In the genomic region with DNA sequence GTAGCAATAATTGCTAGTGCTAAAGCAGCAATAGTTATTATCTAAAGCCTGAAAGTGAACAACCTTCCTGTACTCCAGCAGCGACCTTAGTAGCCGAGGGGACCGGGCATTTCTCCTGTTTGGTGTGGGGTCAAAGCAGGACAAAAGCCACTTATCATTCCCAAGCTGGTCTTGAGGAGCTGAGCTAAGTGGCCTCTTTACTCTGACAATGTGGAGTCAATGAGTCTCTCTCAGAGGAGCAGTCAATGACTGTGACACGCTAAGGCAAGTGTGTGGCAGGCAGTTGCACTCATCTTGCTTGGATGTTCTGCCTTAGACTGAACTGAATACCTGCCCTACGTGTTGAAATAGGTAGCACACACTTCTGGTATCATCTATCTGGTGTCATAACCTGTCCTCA, we compare ENCODE assay signal across 19 mouse cellular contexts. TPM values are rescaled to one million over a fixed set of nuclear protein-coding genes. Genes with fewer than 3 reads are reported as not detected.
A peak's percentile ranks its signal among the peaks of the same experiment; 100 is the strongest.
DNase-seq lines count a peak whose midpoint lies in the region; ATAC-seq lines count a peak whose summit lies in the region.
"Had no signal": no experiment of that assay in that cellular context is flagged by ENCODE, and none has a peak within 500 bp of the region (broad histone marks: within the 10 kb centered on the region; RNA-seq: fewer than 3 reads in every experiment).

No protein-coding gene starts in this region.

- peaks cover 53% of the 10 kb centered on the region for H3K36me3 ChIP-seq in forebrain, embryonic 13.5 days (ENCODE audit: poor library complexity, severe bottlenecking)
- no peaks in the 10 kb centered on the region; the same call in 1 of the 2 replicates for H3K36me3 ChIP-seq in forebrain, embryonic 11.5 days (ENCODE audit: control insufficient read depth, insufficient read depth, low read length)
- peaks cover 51% of the 10 kb centered on the region for H3K36me3 ChIP-seq in limb, embryonic 13.5 days
- H3K36me3 ChIP-seq in limb, embryonic 10.5 days: peaks cover 58% of the 10 kb centered on the region
- peaks cover 13% of the 10 kb centered on the region for H3K36me3 ChIP-seq in neural tube, embryonic 14.5 days (ENCODE audit: control insufficient read depth, insufficient read depth, low read length)

- no peak overlapping the region for H3K27ac ChIP-seq in forebrain, embryonic 13.5 days
- H3K27ac ChIP-seq in forebrain, embryonic 11.5 days (ENCODE audit: low read depth, low read length): no peak overlapping the region
- no peak overlapping the region for H3K27ac ChIP-seq in limb, embryonic 13.5 days
- no peak overlapping the region for H3K27ac ChIP-seq in limb, embryonic 10.5 days
- H3K27ac ChIP-seq in neural tube, embryonic 14.5 days (ENCODE audit: low read depth, low read length): no peak overlapping the region
- H3K27ac ChIP-seq: heart, embryonic 10.5 days; stomach, postnatal 0 days had no signal

- 0 out of 2 replicates have a peak overlapping the region, but pooled peaks have one; percentile 16 for H3K9ac ChIP-seq in forebrain, embryonic 13.5 days
- no peak overlapping the region for H3K9ac ChIP-seq in forebrain, embryonic 11.5 days (ENCODE audit: low read length)
- no peak overlapping the region for H3K9ac ChIP-seq in limb, embryonic 13.5 days
- no peak overlapping the region for H3K9ac ChIP-seq in neural tube, embryonic 14.5 days (replicated peaks; ENCODE audit: low read depth, low read length)

- 79% methylated on average over 5 of the region's 5 CpGs for WGBS in forebrain, embryonic 13.5 days
- WGBS in forebrain, embryonic 11.5 days: 80% methylated on average over 5 of the region's 5 CpGs
- 90% methylated on average over 5 of the region's 5 CpGs for WGBS in limb, embryonic 13.5 days
- 88% methylated on average over 5 of the region's 5 CpGs for WGBS in limb, embryonic 10.5 days
- 89% methylated on average over 5 of the region's 5 CpGs for WGBS in neural tube, embryonic 14.5 days

- DNase-seq in forebrain, embryonic 11.5 days (ENCODE audit: low spot score): no peak
- no peak for DNase-seq in limb, embryonic 10.5 days (ENCODE audit: low spot score)
- DNase-seq in neural tube, embryonic 10.5 days (ENCODE audit: extremely low spot score, low spot score): no peak
- no peak for DNase-seq in left cerebral cortex, postnatal 14 days (ENCODE audit: low spot score in 2 of 2)
- no peak for DNase-seq in left cerebral cortex, postnatal 25 days (ENCODE audit: low spot score in 2 of 2)
- DNase-seq: adrenal gland, postnatal 14 days; cerebellum, postnatal 10 days; gastrocnemius, postnatal 14 days; heart, postnatal 36 days; kidney, adult 18-20 months; kidney, postnatal 4 days; left cerebral cortex, postnatal 4 days; thymus, postnatal 14 days had no signal

- peaks cover 16% of the 10 kb centered on the region for H3K4me1 ChIP-seq in forebrain, embryonic 13.5 days
- no peaks in the 10 kb centered on the region; the same call in 1 of the 2 replicates for H3K4me1 ChIP-seq in forebrain, embryonic 11.5 days (replicated peaks; ENCODE audit: control insufficient read depth, insufficient read depth, low read length)
- H3K4me1 ChIP-seq in limb, embryonic 13.5 days: peaks cover 14% of the 10 kb centered on the region
- H3K4me1 ChIP-seq in limb, embryonic 10.5 days: peaks cover 14% of the 10 kb centered on the region
- H3K4me1 ChIP-seq in neural tube, embryonic 14.5 days (ENCODE audit: control insufficient read depth, insufficient read depth, low read length): peaks cover 6% of the 10 kb centered on the region; the same call in 1 of the 2 replicates

- H3K27me3 ChIP-seq in forebrain, embryonic 13.5 days: no peaks in the 10 kb centered on the region
- no peaks in the 10 kb centered on the region for H3K27me3 ChIP-seq in forebrain, embryonic 11.5 days (ENCODE audit: control insufficient read depth, insufficient read depth, low read length)
- H3K27me3 ChIP-seq in limb, embryonic 13.5 days: no peaks in the 10 kb centered on the region
- H3K27me3 ChIP-seq in limb, embryonic 10.5 days (ENCODE audit: low read depth, poor library complexity, severe bottlenecking): no peaks in the 10 kb centered on the region
- H3K27me3 ChIP-seq in neural tube, embryonic 14.5 days (ENCODE audit: control insufficient read depth, insufficient read depth, low read length): no peaks in the 10 kb centered on the region

- peak overlapping the region; percentile 83; the same call in 1 of the 2 replicates for H3K4me2 ChIP-seq in forebrain, embryonic 13.5 days
- no peak overlapping the region for H3K4me2 ChIP-seq in forebrain, embryonic 11.5 days (ENCODE audit: low read depth, low read length, severe bottlenecking)
- H3K4me2 ChIP-seq in limb, embryonic 13.5 days (replicated peaks): peak overlapping the region; percentile 67; the same call in 1 of the 2 replicates
- peak overlapping the region; percentile 65; the same call in 1 of the 2 replicates for H3K4me2 ChIP-seq in neural tube, embryonic 14.5 days (ENCODE audit: low read depth, low read length)

- intact Hi-C loops in left cerebral cortex, postnatal 14 days (cut with DNase I): no loop called here
- intact Hi-C loops in left cerebral cortex, postnatal 25 days (cut with DNase I): no loop called here

- no peak for ATAC-seq in forebrain, embryonic 13.5 days
- ATAC-seq in forebrain, embryonic 11.5 days (replicated peaks; ENCODE audit: low FRiP score): no peak
- no peak for ATAC-seq in limb, embryonic 13.5 days (ENCODE audit: low FRiP score, low read depth)
- ATAC-seq in neural tube, embryonic 14.5 days (ENCODE audit: low read depth): no peak

- H3K9me3 ChIP-seq in forebrain, embryonic 13.5 days (replicated peaks): no peaks in the 10 kb centered on the region
- H3K9me3 ChIP-seq in forebrain, embryonic 11.5 days (ENCODE audit: control insufficient read depth, low read length): no peaks in the 10 kb centered on the region
- no peaks in the 10 kb centered on the region for H3K9me3 ChIP-seq in limb, embryonic 13.5 days
- H3K9me3 ChIP-seq in limb, embryonic 10.5 days (replicated peaks): no peaks in the 10 kb centered on the region
- H3K9me3 ChIP-seq in neural tube, embryonic 14.5 days (ENCODE audit: control insufficient read depth, low read length): no peaks in the 10 kb centered on the region
- H3K9me3 ChIP-seq: heart, embryonic 10.5 days had no signal

- H3K4me3 ChIP-seq in forebrain, embryonic 13.5 days: no peak overlapping the region
- H3K4me3 ChIP-seq in forebrain, embryonic 11.5 days (ENCODE audit: low read depth, low read length): no peak overlapping the region
- H3K4me3 ChIP-seq in limb, embryonic 13.5 days: peak overlapping the region; percentile 95; the same call in 1 of the 2 replicates
- no peak overlapping the region for H3K4me3 ChIP-seq in limb, embryonic 10.5 days
- H3K4me3 ChIP-seq in neural tube, embryonic 14.5 days (ENCODE audit: low read depth, low read length): no peak overlapping the region

RNA-seq across cellular contexts. Expression of a gene that starts 1.6 kb away (rescaled TPM):
- 37.3 and 44.4 TPM in 2 replicates for polyA plus RNA-seq in forebrain, embryonic 13.5 days (2015; fragmentation: Nextera tagmentation; extraction: Ambion mirVana)
- polyA plus RNA-seq in forebrain, embryonic 11.5 days (2014; fragmentation: Nextera tagmentation; extraction: Ambion mirVana): 32.5 and 35.9 TPM in 2 replicates
- polyA plus RNA-seq in limb, embryonic 13.5 days (2015; fragmentation: Nextera tagmentation; extraction: Ambion mirVana): 25.6 and 27.6 TPM in 2 replicates
- 22.0 and 28.0 TPM in 2 replicates for polyA plus RNA-seq in limb, embryonic 10.5 days (2016; fragmentation: Nextera tagmentation; extraction: Ambion mirVana)
- polyA plus RNA-seq in neural tube, embryonic 14.5 days (2014; fragmentation: Nextera tagmentation; extraction: Ambion mirVana): 46.2 and 55.4 TPM in 2 replicates
- 10 to 100 TPM; 60.6 to 62.8 TPM for total RNA-seq in left cerebral cortex, postnatal 14 days (2021)
- total RNA-seq in left cerebral cortex, postnatal 25 days (2021): 10 to 100 TPM; 68.7 to 69.9 TPM

RNA-seq across cellular contexts. Expression of a gene that starts 37.4 kb away (rescaled TPM):
- not detected in 2 replicates for polyA plus RNA-seq in forebrain, embryonic 13.5 days (2015; fragmentation: Nextera tagmentation; extraction: Ambion mirVana)
- polyA plus RNA-seq in forebrain, embryonic 11.5 days (2014; fragmentation: Nextera tagmentation; extraction: Ambion mirVana): not detected in 2 replicates
- polyA plus RNA-seq in limb, embryonic 13.5 days (2015; fragmentation: Nextera tagmentation; extraction: Ambion mirVana): 0.64 and 0.75 TPM in 2 replicates
- polyA plus RNA-seq in limb, embryonic 10.5 days (2016; fragmentation: Nextera tagmentation; extraction: Ambion mirVana): not detected in 2 replicates
- not detected in 2 replicates for polyA plus RNA-seq in neural tube, embryonic 14.5 days (2014; fragmentation: Nextera tagmentation; extraction: Ambion mirVana)
- total RNA-seq in left cerebral cortex, postnatal 14 days (2021): not detected
- total RNA-seq in left cerebral cortex, postnatal 25 days (2021): not detected
- total RNA-seq: adrenal gland, postnatal 14 days; gastrocnemius, postnatal 14 days; heart, postnatal 36 days; layer of hippocampus, postnatal 25 days; left cerebral cortex, postnatal 4 days had no signal

RNA-seq across cellular contexts. Expression of a gene that starts 52.4 kb away (rescaled TPM):
- 9.5 and 10.7 TPM in 2 replicates for polyA plus RNA-seq in forebrain, embryonic 13.5 days (2015; fragmentation: Nextera tagmentation; extraction: Ambion mirVana)
- 6.7 and 8.0 TPM in 2 replicates for polyA plus RNA-seq in forebrain, embryonic 11.5 days (2014; fragmentation: Nextera tagmentation; extraction: Ambion mirVana)
- polyA plus RNA-seq in limb, embryonic 13.5 days (2015; fragmentation: Nextera tagmentation; extraction: Ambion mirVana): 9.1 and 9.2 TPM in 2 replicates
- polyA plus RNA-seq in limb, embryonic 10.5 days (2016; fragmentation: Nextera tagmentation; extraction: Ambion mirVana): 5.7 and 7.3 TPM in 2 replicates
- polyA plus RNA-seq in neural tube, embryonic 14.5 days (2014; fragmentation: Nextera tagmentation; extraction: Ambion mirVana): 9.1 and 10.7 TPM in 2 replicates
- total RNA-seq in left cerebral cortex, postnatal 14 days (2021): 10 to 100 TPM; 12.6 to 17.4 TPM
- total RNA-seq in left cerebral cortex, postnatal 25 days (2021): 10 to 100 TPM; 12.6 to 15.7 TPM

RNA-seq across cellular contexts. Expression of a gene that starts 52.6 kb away (rescaled TPM):
- polyA plus RNA-seq in forebrain, embryonic 13.5 days (2015; fragmentation: Nextera tagmentation; extraction: Ambion mirVana): 7.4 and 9.0 TPM in 2 replicates
- 6.0 and 10.6 TPM in 2 replicates for polyA plus RNA-seq in forebrain, embryonic 11.5 days (2014; fragmentation: Nextera tagmentation; extraction: Ambion mirVana)
- 8.9 and 13.0 TPM in 2 replicates for polyA plus RNA-seq in limb, embryonic 13.5 days (2015; fragmentation: Nextera tagmentation; extraction: Ambion mirVana)
- 4.9 and 6.8 TPM in 2 replicates for polyA plus RNA-seq in limb, embryonic 10.5 days (2016; fragmentation: Nextera tagmentation; extraction: Ambion mirVana)
- polyA plus RNA-seq in neural tube, embryonic 14.5 days (2014; fragmentation: Nextera tagmentation; extraction: Ambion mirVana): 8.1 and 14.3 TPM in 2 replicates
- 10 to 100 TPM; 34.9 to 39.2 TPM for total RNA-seq in left cerebral cortex, postnatal 14 days (2021)
- 10 to 100 TPM; 41.3 to 44.4 TPM for total RNA-seq in left cerebral cortex, postnatal 25 days (2021)
